Mouse (Mus musculus): ENCODE results near the gene Gosr2. TPM values are rescaled to one million over a fixed set of nuclear protein-coding genes. Genes with fewer than 3 reads are reported as not detected.
A peak's percentile ranks its signal among the peaks of the same experiment; 100 is the strongest.

Gosr2 gene
- total RNA-seq, 2 experiments from 2014 or later: 37.8 to 46.9 TPM

DNA sequence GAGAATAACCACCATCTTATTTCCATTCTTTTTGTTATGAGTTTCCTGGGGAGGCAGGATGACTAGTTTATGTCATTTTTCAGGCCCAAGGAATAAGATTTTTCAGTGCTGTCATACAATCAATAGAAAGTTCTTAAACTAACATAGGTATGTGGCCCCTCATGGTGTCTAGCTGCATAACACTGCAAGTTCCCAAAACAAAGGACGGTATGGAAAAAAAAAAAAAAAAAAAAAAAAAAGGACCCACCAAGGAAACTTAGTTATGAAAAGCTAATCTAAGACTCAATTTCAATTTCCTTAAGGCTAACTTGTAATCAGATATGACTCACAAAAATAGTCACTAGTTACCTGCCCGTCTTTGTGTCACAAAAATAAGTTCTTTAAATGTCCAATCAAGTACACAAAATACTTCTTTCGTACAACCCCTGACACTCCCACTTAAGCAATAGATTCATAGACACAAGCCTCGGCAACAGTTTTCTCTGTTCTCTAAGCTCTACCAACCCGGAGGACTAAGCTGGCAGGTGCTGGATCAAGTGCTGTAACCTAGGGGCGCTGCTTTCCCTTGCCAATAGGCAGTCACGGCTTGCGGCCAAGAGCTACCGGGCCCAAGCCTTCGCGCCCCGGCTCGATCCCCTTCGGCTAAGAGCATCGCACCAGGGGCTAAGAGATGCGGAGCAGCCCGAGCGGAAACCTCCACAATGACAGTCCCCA lies 690 bp downstream of the Gosr2 start:
- peak; percentile 70; the same call in 1 of the 2 replicates for ATAC-seq (replicated peaks; ENCODE audit: low FRiP score, low TSS enrichment, poor library complexity, severe bottlenecking)

GRCm38 (mm10) chr11:103693241-103693640 lies 4.5 kb downstream of the Gosr2 start:
- ATAC-seq (replicated peaks; ENCODE audit: low FRiP score, low TSS enrichment, poor library complexity, severe bottlenecking): no peak

GRCm38 (mm10) chr11:103691036-103691435 lies 6.7 kb downstream of the Gosr2 start:
- no peak for ATAC-seq (replicated peaks; ENCODE audit: low FRiP score, low TSS enrichment, poor library complexity, severe bottlenecking)

DNA sequence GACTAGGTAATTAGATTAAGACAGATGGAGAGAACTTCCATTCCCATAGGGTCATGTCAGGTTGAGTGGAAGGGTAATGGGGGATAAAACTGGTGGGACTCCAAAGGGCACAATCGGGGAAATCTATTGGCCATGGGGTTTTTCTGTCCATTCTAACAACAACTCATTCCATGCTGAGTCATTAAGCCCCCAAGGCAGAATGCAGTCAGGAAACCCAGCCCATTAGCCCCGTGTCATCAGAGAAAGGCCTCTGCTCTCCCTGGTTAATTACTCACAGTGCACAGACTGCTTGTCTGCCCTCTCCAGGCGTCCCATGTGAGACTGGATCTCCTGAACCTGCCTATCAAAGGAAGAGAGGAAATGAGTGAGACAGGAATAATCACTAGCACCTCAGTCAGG lies 8.7 kb downstream of the Gosr2 start:
- no peak for ATAC-seq (replicated peaks; ENCODE audit: low FRiP score, low TSS enrichment, poor library complexity, severe bottlenecking)

DNA sequence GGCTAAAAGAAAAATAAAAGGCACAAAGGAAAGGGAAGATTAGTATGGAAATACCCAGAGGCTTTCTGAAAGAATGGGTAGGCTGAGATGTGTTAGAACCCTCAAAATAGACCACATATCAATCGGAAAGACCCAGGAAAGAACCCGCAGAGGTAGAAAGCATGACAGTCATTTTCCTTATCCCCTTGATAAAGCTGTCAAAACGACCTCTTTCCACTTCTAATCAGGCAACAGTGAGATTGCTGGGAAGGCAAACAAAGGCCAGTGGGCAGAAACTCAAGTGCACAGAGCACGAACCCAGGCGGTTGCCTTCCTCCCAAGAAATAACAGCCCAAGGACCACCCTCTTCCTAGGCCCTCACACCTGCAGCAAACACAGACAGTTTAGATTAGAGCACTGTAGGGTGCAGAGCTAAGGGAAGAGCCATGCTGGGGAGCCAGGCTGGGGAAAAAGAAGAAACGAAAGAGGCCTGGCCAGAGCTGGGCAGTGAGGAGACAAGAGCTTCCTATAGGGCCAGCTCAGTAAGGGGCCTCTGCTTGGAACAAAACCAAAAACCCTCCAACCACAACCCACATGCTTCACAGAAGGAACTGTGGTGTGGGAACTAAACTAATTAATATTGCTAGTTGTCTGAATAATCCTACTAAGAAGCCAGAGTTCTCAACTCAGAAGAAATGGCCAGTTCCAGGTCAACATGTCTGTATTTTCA lies 9.3 kb downstream of the Gosr2 start:
- no peak for ATAC-seq (replicated peaks; ENCODE audit: low FRiP score, low TSS enrichment, poor library complexity, severe bottlenecking)

DNA sequence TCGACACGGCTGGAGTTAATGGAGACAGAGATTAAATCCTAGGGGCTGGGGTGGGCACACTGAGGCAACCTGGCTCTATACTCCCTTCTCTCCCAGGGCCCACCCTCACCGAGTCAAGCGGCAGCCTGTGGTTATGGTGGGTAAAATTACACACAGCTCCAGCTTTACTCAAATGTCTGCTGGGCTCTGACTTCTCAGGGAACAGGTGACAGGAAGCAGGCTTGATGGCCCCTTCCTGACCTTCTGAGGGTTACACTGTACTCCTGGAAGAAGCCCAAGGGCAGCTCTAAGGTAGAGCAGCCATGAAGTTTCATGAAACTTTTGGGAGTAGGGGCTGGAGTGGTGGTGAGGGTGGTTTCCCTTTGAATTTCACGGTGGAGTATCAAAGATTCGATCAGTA lies 11.0 kb downstream of the Gosr2 start:
- ATAC-seq (replicated peaks; ENCODE audit: low FRiP score, low TSS enrichment, poor library complexity, severe bottlenecking): no peak

GRCm38 (mm10) chr11:103685261-103685736 lies 12.4 kb downstream of the Gosr2 start:
- 0 out of 2 replicates have a peak, but pooled peaks have one; percentile 13 for ATAC-seq (replicated peaks; ENCODE audit: low FRiP score, low TSS enrichment, poor library complexity, severe bottlenecking)

GRCm38 (mm10) chr11:103683667-103684334 lies 13.9 kb downstream of the Gosr2 start:
- no peak for ATAC-seq (replicated peaks; ENCODE audit: low FRiP score, low TSS enrichment, poor library complexity, severe bottlenecking)

DNA sequence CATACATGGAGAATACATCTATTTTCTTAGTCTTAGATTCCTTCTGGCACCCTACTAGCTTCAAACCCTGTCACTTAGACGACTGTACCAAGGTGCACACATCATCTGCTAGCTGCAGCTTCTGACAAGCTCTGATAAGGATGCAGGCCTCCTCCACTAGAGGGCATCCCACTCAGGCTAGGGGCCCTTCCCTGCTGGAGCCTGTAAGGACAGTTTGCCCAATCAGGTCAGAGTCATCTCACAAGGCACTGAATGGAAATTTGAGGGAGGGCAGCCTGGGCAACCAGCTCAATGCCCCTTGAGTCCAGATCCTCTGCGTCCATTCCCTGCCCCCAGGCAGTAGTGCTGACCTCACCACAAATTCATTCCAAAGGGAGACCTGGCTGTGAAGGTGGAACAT lies 20.7 kb downstream of the Gosr2 start:
- peak; percentile 84 for ATAC-seq (replicated peaks; ENCODE audit: low FRiP score, low TSS enrichment, poor library complexity, severe bottlenecking)

- ATAC-seq (replicated peaks; ENCODE audit: low FRiP score, low TSS enrichment, poor library complexity, severe bottlenecking): peak; percentile 54; the same call in 1 of the 2 replicates
Observed at GRCm38 (mm10) chr11:103675556-103675955, 22.1 kb downstream of the Gosr2 start.

DNA sequence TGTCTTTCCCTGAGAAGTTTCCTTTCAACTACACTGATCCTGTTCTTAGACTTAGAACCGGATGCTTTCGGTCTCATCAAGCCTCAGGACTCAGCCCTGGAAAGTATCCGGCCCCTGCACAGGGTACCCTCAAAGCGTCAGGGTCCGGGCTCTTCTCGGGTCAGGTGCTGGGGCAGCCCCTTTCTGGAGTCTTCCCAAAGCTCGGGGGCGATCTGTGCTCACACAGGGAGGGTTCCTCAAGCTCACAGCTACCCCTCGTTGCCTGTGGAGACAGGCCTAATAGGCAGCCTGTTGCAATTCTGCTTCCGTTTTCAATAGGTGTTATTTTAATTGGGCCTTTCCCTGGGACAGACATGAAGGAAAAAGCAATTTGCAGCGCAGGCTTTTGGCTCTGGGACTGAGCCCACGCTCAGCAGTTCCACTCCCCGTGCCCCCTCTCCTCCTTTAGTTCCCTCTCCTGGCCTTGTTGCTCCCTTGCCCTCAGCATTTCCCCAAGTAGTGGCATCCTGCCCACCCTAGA lies 30.7 kb downstream of the Gosr2 start:
- ATAC-seq (replicated peaks; ENCODE audit: low FRiP score, low TSS enrichment, poor library complexity, severe bottlenecking): no peak

DNA sequence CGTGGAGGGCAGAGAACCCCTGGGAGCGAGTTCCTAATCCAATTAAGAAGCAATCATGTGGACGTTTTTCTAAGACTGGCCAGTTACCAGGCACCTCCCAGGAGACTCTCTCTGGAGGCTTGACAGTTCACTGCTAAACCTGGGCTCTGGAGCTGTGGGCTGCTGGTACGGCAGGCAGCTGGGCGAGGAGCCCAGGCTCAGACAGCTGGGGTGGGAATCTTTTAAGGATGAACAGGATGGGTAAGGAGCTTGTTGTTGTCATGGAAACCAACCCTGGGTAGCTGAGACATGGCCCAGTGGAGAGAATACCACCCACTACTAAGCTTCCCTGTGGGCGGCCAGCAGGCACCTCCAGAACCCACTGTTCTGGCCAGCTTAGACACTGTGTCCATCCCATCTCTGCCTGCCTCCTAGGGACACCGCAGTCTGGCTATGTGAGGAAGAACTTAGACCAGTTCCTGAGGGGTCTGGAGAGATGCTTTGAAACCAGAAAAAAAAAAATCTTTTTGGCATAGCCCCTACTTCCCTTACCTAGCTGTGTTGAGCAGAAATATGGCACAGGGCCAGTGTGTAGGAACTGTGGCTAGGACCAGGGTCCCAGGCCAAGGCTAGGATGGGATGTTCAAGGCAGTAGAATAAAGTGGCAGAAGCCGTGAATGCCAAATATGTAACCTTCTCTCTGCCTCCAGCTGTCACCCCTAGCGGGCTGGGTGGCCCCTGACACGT lies 31.4 kb downstream of the Gosr2 start:
- ATAC-seq (replicated peaks; ENCODE audit: low FRiP score, low TSS enrichment, poor library complexity, severe bottlenecking): no peak

DNA sequence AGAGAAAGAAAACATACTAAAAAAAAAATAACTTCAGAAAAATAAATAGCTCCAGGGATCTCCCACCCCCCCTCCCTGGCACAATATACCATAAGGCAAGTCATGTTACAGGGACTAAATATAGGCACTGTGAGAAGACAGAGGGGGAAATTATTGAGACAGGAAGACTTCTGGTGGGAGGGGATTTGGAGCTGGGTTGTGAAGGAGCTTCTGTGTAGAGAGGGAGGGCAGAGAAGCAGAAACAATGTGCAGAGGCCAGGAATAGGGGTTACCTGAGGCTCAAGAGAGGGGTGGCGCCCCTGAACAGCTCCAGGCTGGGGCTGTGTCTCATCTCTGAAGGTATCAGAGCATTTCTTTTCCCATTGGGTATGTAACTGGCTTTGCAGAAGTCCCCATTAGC lies 32.0 kb downstream of the Gosr2 start:
- ATAC-seq (replicated peaks; ENCODE audit: low FRiP score, low TSS enrichment, poor library complexity, severe bottlenecking): no peak

DNA sequence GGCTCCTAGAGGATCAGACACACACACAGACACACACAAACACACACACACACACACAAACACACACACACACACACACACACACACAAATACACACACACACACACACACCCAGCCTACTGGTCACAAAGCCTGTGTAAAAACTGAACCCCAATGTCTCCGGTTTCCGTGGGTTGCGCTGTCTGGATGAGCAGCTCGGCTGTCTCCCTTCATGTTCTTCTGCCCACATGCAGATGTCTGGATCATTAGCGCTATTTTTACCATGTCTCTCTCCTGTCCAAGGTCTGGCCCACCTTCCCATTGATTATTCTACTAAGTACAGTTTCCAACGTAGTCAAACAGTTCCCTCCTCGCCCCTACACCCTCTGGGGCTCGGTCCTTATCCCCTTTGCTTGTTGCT lies 34.6 kb downstream of the Gosr2 start:
- ATAC-seq (replicated peaks; ENCODE audit: low FRiP score, low TSS enrichment, poor library complexity, severe bottlenecking): no peak

- ATAC-seq (replicated peaks; ENCODE audit: low FRiP score, low TSS enrichment, poor library complexity, severe bottlenecking): no peak
Observed at GRCm38 (mm10) chr11:103662546-103662945, 35.2 kb downstream of the Gosr2 start.

DNA sequence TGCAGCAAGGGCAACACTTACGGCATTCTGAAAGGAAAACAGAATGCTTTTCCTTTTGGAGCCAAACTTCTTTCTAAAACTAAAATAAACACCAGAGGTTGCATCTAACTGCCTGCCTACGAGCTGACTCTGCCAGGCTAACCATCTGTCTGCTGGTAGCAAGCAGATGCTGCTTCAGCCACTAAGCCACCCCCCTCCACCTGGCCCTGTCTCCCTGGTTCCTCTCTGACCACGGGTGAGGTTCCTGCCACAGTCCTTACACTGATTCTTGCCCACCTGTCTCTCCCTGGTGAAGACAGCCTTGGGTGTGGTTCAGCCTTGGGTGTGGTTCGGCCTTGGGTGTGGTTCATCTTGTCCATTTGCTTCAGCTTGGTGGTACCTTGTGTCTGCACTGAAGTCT lies 35.8 kb downstream of the Gosr2 start:
- no peak for ATAC-seq (replicated peaks; ENCODE audit: low FRiP score, low TSS enrichment, poor library complexity, severe bottlenecking)

GRCm38 (mm10) chr11:103658189-103658588 lies 39.5 kb downstream of the Gosr2 start:
- no peak for ATAC-seq (replicated peaks; ENCODE audit: low FRiP score, low TSS enrichment, poor library complexity, severe bottlenecking)

- peak; percentile 63 for ATAC-seq (replicated peaks; ENCODE audit: low FRiP score, low TSS enrichment, poor library complexity, severe bottlenecking)
Observed at GRCm38 (mm10) chr11:103656520-103656919, 41.2 kb downstream of the Gosr2 start.

DNA sequence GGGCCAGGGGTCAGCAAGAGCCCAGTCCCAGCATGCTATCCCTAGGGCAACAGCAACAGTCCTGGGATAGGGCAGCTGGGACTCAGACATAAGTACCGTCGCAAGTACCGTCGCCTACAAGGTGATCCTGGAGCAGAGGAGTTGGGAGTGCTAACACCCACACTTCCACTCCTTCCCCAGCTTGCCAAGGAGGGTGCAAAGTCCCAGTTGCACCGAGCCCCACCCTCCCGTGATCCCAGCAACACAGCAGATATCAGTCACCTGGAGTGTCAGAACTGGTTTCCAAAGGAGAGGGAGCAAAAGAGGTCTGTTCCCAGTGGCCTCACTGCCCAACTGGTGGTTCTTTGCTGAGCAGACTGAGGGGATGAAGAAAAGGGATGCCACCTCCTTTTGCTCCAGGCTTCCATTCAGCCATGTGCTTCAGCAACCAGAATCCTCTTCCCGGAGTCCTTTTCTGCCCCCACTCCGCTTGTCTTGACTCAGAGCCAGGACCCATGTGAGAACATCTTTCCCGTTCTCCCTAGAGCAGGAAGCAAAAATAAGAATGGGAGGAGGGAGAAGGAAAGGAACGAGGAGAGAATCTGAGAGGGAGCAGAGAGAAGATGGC lies 44.2 kb downstream of the Gosr2 start:
- ATAC-seq (replicated peaks; ENCODE audit: low FRiP score, low TSS enrichment, poor library complexity, severe bottlenecking): no peak
